Mouse (Mus musculus) embryonic facial prominence, embryonic 11.5 days (tissue): ENCODE measurements around the gene Lrrtm4. TPM values are rescaled to one million over a fixed set of nuclear protein-coding genes. Genes with fewer than 3 reads are reported as not detected.

Experiments used
- ATAC-seq: fragments of 200-750 bp; cut with Nextera tagmentation; replicated peaks from 2 replicates; pipeline ENCODE4 v1.8.0; 2017; ENCODE audit warnings: low read depth; ENCODE audit not compliant: insufficient number of reproducible peaks, low FRiP score, low TSS enrichment
- DNase-seq: peaks from one replicate; pipeline ENCODE4 v3.0.0-alpha.2; 2015; ENCODE audit warnings: low spot score
- H3K27ac ChIP-seq: fragments of 300-500 bp; sonication (generic); replicated peaks from 2 replicates; pipeline ENCODE4 v1.5.1; 2014; ENCODE audit warnings: mild to moderate bottlenecking, low read depth, low read length, control low read depth
- H3K27me3 ChIP-seq: fragments of 300-500 bp; sonication (generic); 2 replicates; pipeline ENCODE4 v1.6.1; 2014; ENCODE audit warnings: mild to moderate bottlenecking, low read length, moderate library complexity, mixed read lengths; ENCODE audit not compliant: control insufficient read depth, insufficient read depth
- H3K36me3 ChIP-seq: fragments of 300-500 bp; sonication (generic); replicated peaks from 2 replicates; pipeline ENCODE4 v1.6.1; 2014; ENCODE audit warnings: low read depth, mild to moderate bottlenecking, low read length, moderate library complexity, mixed read lengths; ENCODE audit not compliant: control insufficient read depth, insufficient read depth
- H3K4me1 ChIP-seq: fragments of 300-500 bp; sonication (generic); 2 replicates; pipeline ENCODE4 v1.6.1; 2014; ENCODE audit warnings: low read length, mixed read lengths; ENCODE audit not compliant: control insufficient read depth, insufficient read depth
- H3K4me2 ChIP-seq: fragments of 300-500 bp; sonication (generic); 2 replicates; pipeline ENCODE4 v1.6.1; 2014; ENCODE audit warnings: low read depth, mild to moderate bottlenecking, control low read depth, low read length, moderate library complexity
- H3K4me3 ChIP-seq: fragments of 300-500 bp; sonication (generic); 2 replicates; pipeline ENCODE4 v1.5.1; 2014; ENCODE audit warnings: low read depth, low read length, control low read depth
- H3K9ac ChIP-seq: fragments of 300-500 bp; sonication (generic); replicated peaks from 2 replicates; pipeline ENCODE4 v1.6.1; 2014; ENCODE audit warnings: mild to moderate bottlenecking, control low read depth, low read length
- H3K9me3 ChIP-seq: fragments of 300-500 bp; sonication (generic); replicated peaks from 2 replicates; pipeline ENCODE4 v1.6.1; 2016; ENCODE audit warnings: mild to moderate bottlenecking, low read length, inconsistent platforms, mixed read lengths; ENCODE audit not compliant: control insufficient read depth
- WGBS: fragments of 180-500 bp; shearing (Covaris S2); extraction: QIAGEN DNeasy Blood & Tissue Kit; methylation state at CpG from one replicate; pipeline ENCODE4 v1.1.7; 2014; 5-methylcytosine and 5-hydroxymethylcytosine counted together
- polyA plus RNA-seq: library from polyadenylated mRNA; unstranded; fragments of >200 nt; fragmentation: Nextera tagmentation; extraction: Ambion mirVana; gene quantifications from 2 replicates; pipeline ENCODE4 v1.2.1, GENCODE M21; 2014

The Lrrtm4 gene
- polyA plus RNA-seq, 1 experiment from 2014 or later = 1.9 TPM

- Histone ChIP-seq H3K4me1 (no peaks in the 10 kb centered on the region), H3K27ac (no peak overlapping the region), H3K4me3 (no peak overlapping the region), H3K9me3 (no peaks in the 10 kb centered on the region), H3K36me3 (no peaks in the 10 kb centered on the region), H3K4me2 (no peak overlapping the region), H3K27me3 (no peaks in the 10 kb centered on the region), H3K9ac (no peak overlapping the region)
- WGBS = 78% methylated on average over 3 of the region's 3 CpGs
- ATAC-seq = no peak
- no peak for DNase-seq
Observed at GRCm38 (mm10) chr6:80328391-80328790, 309.7 kb downstream of the Lrrtm4 start.

GRCm38 (mm10) chr6:80331751-80332150 lies 313.1 kb downstream of the Lrrtm4 start:
- no peaks in the 10 kb centered on the region for H3K36me3 ChIP-seq
- H3K9me3 ChIP-seq = no peaks in the 10 kb centered on the region
- DNase-seq (no peak), ATAC-seq (no peak)
- H3K27ac ChIP-seq = no peak overlapping the region
- H3K4me3 ChIP-seq = no peak overlapping the region
- no peaks in the 10 kb centered on the region for H3K4me1 ChIP-seq
- H3K9ac ChIP-seq = no peak overlapping the region
- no peak overlapping the region for H3K4me2 ChIP-seq
- H3K27me3 ChIP-seq = no peaks in the 10 kb centered on the region
- 86% methylated on average over 3 of the region's 3 CpGs for WGBS

- Histone ChIP-seq H3K27me3 (no peaks in the 10 kb centered on the region), H3K4me2 (no peak overlapping the region), H3K9me3 (no peaks in the 10 kb centered on the region), H3K4me3 (no peak overlapping the region), H3K9ac (no peak overlapping the region), H3K36me3 (no peaks in the 10 kb centered on the region), H3K4me1 (no peaks in the 10 kb centered on the region), H3K27ac (no peak overlapping the region)
- WGBS = 68% methylated on average over 1 of the region's 1 CpGs
- DNase-seq (no peak), ATAC-seq (no peak)
Observed at GRCm38 (mm10) chr6:80352307-80352706, 333.6 kb downstream of the Lrrtm4 start.

GRCm38 (mm10) chr6:80357092-80357491 lies 338.4 kb downstream of the Lrrtm4 start:
- ATAC-seq (no peak), DNase-seq (no peak)
- Histone ChIP-seq H3K36me3 (no peaks in the 10 kb centered on the region), H3K9ac (no peak overlapping the region), H3K4me3 (no peak overlapping the region), H3K4me2 (no peak overlapping the region), H3K27ac (no peak overlapping the region), H3K27me3 (no peaks in the 10 kb centered on the region), H3K4me1 (no peaks in the 10 kb centered on the region), H3K9me3 (no peaks in the 10 kb centered on the region)
- WGBS = 83% methylated on average over 1 of the region's 1 CpGs

- no peaks in the 10 kb centered on the region for H3K4me1 ChIP-seq
- H3K4me3 ChIP-seq = no peak overlapping the region
- H3K9me3 ChIP-seq = no peaks in the 10 kb centered on the region
- DNase-seq (no peak), ATAC-seq (no peak)
- H3K4me2 ChIP-seq = no peak overlapping the region
- no peaks in the 10 kb centered on the region for H3K36me3 ChIP-seq
- H3K9ac ChIP-seq = no peak overlapping the region
- H3K27me3 ChIP-seq = no peaks in the 10 kb centered on the region
- H3K27ac ChIP-seq = no peak overlapping the region
Observed at GRCm38 (mm10) chr6:80363593-80363992, 344.9 kb downstream of the Lrrtm4 start.

- Histone ChIP-seq H3K4me1 (no peaks in the 10 kb centered on the region), H3K27me3 (no peaks in the 10 kb centered on the region), H3K27ac (no peak overlapping the region), H3K9me3 (no peaks in the 10 kb centered on the region), H3K9ac (no peak overlapping the region), H3K36me3 (no peaks in the 10 kb centered on the region), H3K4me3 (no peak overlapping the region), H3K4me2 (no peak overlapping the region)
- DNase-seq (no peak), ATAC-seq (no peak)
- WGBS = 88% methylated on average over 4 of the region's 4 CpGs
Observed at GRCm38 (mm10) chr6:80366532-80366931, 347.9 kb downstream of the Lrrtm4 start.

- Histone ChIP-seq H3K9ac (no peak overlapping the region), H3K4me1 (no peaks in the 10 kb centered on the region), H3K4me2 (no peak overlapping the region), H3K9me3 (no peaks in the 10 kb centered on the region), H3K27me3 (no peaks in the 10 kb centered on the region), H3K36me3 (no peaks in the 10 kb centered on the region), H3K4me3 (no peak overlapping the region), H3K27ac (no peak overlapping the region)
- ATAC-seq (no peak), DNase-seq (no peak)
- WGBS = 57% methylated on average over 4 of the region's 4 CpGs
Observed at GRCm38 (mm10) chr6:80389571-80389970, 370.9 kb downstream of the Lrrtm4 start.

- Histone ChIP-seq H3K27me3 (no peaks in the 10 kb centered on the region), H3K9ac (no peak overlapping the region), H3K4me1 (no peaks in the 10 kb centered on the region), H3K27ac (no peak overlapping the region), H3K4me3 (no peak overlapping the region), H3K36me3 (no peaks in the 10 kb centered on the region), H3K9me3 (no peaks in the 10 kb centered on the region), H3K4me2 (no peak overlapping the region)
- 93% methylated on average over 1 of the region's 1 CpGs for WGBS
- no peak for ATAC-seq
- DNase-seq = no peak
Observed at GRCm38 (mm10) chr6:80406757-80407156, 388.1 kb downstream of the Lrrtm4 start.

GRCm38 (mm10) chr6:80440135-80440534 lies 421.5 kb downstream of the Lrrtm4 start:
- Histone ChIP-seq H3K9me3 (no peaks in the 10 kb centered on the region), H3K36me3 (no peaks in the 10 kb centered on the region), H3K9ac (no peak overlapping the region), H3K4me3 (no peak overlapping the region), H3K27ac (no peak overlapping the region), H3K4me2 (no peak overlapping the region), H3K4me1 (no peaks in the 10 kb centered on the region), H3K27me3 (no peaks in the 10 kb centered on the region)
- ATAC-seq = no peak
- DNase-seq = no peak
